In the genomic region with DNA sequence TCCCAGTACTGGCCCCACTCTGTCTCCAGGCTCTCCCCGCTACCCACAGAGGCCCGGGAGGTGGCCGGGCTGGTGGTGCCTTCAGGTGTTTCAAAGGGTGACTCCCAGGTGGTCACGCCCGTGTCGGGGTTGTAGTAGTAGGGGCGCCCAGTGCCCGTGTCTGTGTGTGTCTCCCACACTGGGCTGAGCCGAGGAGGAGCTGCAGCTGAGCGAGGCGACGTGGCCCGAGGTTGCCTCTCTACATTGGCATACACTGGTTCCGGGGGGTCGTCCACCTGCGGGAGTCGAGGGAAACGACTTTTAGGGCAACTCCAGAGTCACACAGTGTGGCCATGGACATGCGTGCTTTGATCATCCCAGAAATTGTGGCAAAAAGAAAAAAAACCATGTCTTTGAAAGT, we compare ENCODE assay signal across 8 mouse cellular contexts. TPM values are rescaled to one million over a fixed set of nuclear protein-coding genes. Genes with fewer than 3 reads are reported as not detected.
DNase-seq lines count a peak whose midpoint lies in the region; ATAC-seq lines count a peak whose summit lies in the region.
"Had no signal": no experiment of that assay in that cellular context is flagged by ENCODE, and none has a peak within 500 bp of the region (broad histone marks: within the 10 kb centered on the region; RNA-seq: fewer than 3 reads in every experiment).

No protein-coding gene starts in this region.

- peak overlapping the region; percentile 14 for H3K4me3 ChIP-seq in lung, embryonic 15.5 days
- no peak overlapping the region for H3K4me3 ChIP-seq in hindbrain, embryonic 11.5 days (ENCODE audit: low read depth, low read length)
- H3K4me3 ChIP-seq in liver, embryonic 13.5 days (replicated peaks) = no peak overlapping the region; the same call in 1 of the 2 replicates
- H3K4me3 ChIP-seq in stomach, embryonic 16.5 days (replicated peaks; ENCODE audit: low read length) = peak overlapping the region; percentile 31

- no peak overlapping the region for H3K27ac ChIP-seq in lung, embryonic 15.5 days
- H3K27ac ChIP-seq in hindbrain, embryonic 11.5 days (ENCODE audit: low read depth, low read length) = no peak overlapping the region
- no peak overlapping the region for H3K27ac ChIP-seq in liver, embryonic 13.5 days
- H3K27ac ChIP-seq in stomach, embryonic 16.5 days (ENCODE audit: low read length) = peak overlapping the region; percentile 91

- intact Hi-C loops in left cerebral cortex, postnatal 10 days (cut with DNase I) = no loop called here

- no peak overlapping the region for H3K9ac ChIP-seq in lung, embryonic 15.5 days
- H3K9ac ChIP-seq in hindbrain, embryonic 11.5 days (ENCODE audit: low read depth, low read length) = no peak overlapping the region
- no peak overlapping the region for H3K9ac ChIP-seq in liver, embryonic 13.5 days
- peak overlapping the region; percentile 68 for H3K9ac ChIP-seq in stomach, embryonic 16.5 days (ENCODE audit: low read length)

- WGBS in lung, embryonic 15.5 days = 50% methylated on average over 19 of the region's 19 CpGs
- 62% methylated on average over 19 of the region's 19 CpGs for WGBS in hindbrain, embryonic 11.5 days
- 70% methylated on average over 19 of the region's 19 CpGs for WGBS in liver, embryonic 13.5 days (ENCODE audit: insufficient replicate concordance)
- WGBS in stomach, embryonic 16.5 days = 42% methylated on average over 19 of the region's 19 CpGs

- H3K4me2 ChIP-seq in lung, embryonic 15.5 days = peak overlapping the region; percentile 48
- peak overlapping the region; percentile 19 for H3K4me2 ChIP-seq in hindbrain, embryonic 11.5 days (replicated peaks; ENCODE audit: low read depth, low read length)
- H3K4me2 ChIP-seq in liver, embryonic 13.5 days = peak overlapping the region; percentile 46
- H3K4me2 ChIP-seq in stomach, embryonic 16.5 days (ENCODE audit: low read depth, low read length) = peak overlapping the region; percentile 59

- H3K4me1 ChIP-seq in lung, embryonic 15.5 days = peaks cover 11% of the 10 kb centered on the region
- H3K4me1 ChIP-seq in hindbrain, embryonic 11.5 days (replicated peaks; ENCODE audit: control insufficient read depth, insufficient read depth, low read length) = no peaks in the 10 kb centered on the region
- H3K4me1 ChIP-seq in liver, embryonic 13.5 days (replicated peaks) = peaks cover 16% of the 10 kb centered on the region
- H3K4me1 ChIP-seq in stomach, embryonic 16.5 days (ENCODE audit: control insufficient read depth, insufficient read depth, low read length) = peaks cover 16% of the 10 kb centered on the region

- DNase-seq in lung, postnatal 14 days = no peak
- DNase-seq in hindbrain, embryonic 11.5 days (ENCODE audit: low spot score) = no peak
- no peak for DNase-seq in liver, embryonic 13.5 days
- DNase-seq in left cerebral cortex, postnatal 10 days (ENCODE audit: extremely low spot score in 1 of 2, low spot score in 2 of 2) = no peak
- DNase-seq: layer of hippocampus, adult 9-11 months had no signal

- H3K27me3 ChIP-seq in lung, embryonic 15.5 days = no peaks in the 10 kb centered on the region
- H3K27me3 ChIP-seq in hindbrain, embryonic 11.5 days (ENCODE audit: control insufficient read depth, insufficient read depth, low read length) = no peaks in the 10 kb centered on the region
- no peaks in the 10 kb centered on the region for H3K27me3 ChIP-seq in liver, embryonic 13.5 days
- H3K27me3 ChIP-seq in stomach, embryonic 16.5 days (ENCODE audit: control insufficient read depth, insufficient read depth, low read length) = no peaks in the 10 kb centered on the region

- ATAC-seq in lung, embryonic 15.5 days (ENCODE audit: borderline replicate concordance, extremely low read depth, low FRiP score, low TSS enrichment) = no peak
- no peak for ATAC-seq in hindbrain, embryonic 11.5 days (ENCODE audit: low FRiP score)
- no peak for ATAC-seq in liver, embryonic 13.5 days (ENCODE audit: low read depth)
- ATAC-seq in stomach, embryonic 16.5 days (ENCODE audit: insufficient read depth, low FRiP score) = no peak
- no peak for ATAC-seq in megakaryocyte, adult 5-6 weeks (ENCODE audit: poor library complexity, severe bottlenecking)

- H3K36me3 ChIP-seq in lung, embryonic 15.5 days = no peaks in the 10 kb centered on the region
- no peaks in the 10 kb centered on the region for H3K36me3 ChIP-seq in hindbrain, embryonic 11.5 days (ENCODE audit: control insufficient read depth, insufficient read depth, low read length)
- H3K36me3 ChIP-seq in liver, embryonic 13.5 days = no peaks in the 10 kb centered on the region
- H3K36me3 ChIP-seq in stomach, embryonic 16.5 days (ENCODE audit: control insufficient read depth, insufficient read depth, low read length) = no peaks in the 10 kb centered on the region

- H3K9me3 ChIP-seq in lung, embryonic 15.5 days = no peaks in the 10 kb centered on the region
- H3K9me3 ChIP-seq in hindbrain, embryonic 11.5 days (ENCODE audit: control insufficient read depth, low read length) = no peaks in the 10 kb centered on the region
- H3K9me3 ChIP-seq in liver, embryonic 13.5 days (replicated peaks) = no peaks in the 10 kb centered on the region
- no peaks in the 10 kb centered on the region for H3K9me3 ChIP-seq in stomach, embryonic 16.5 days (replicated peaks; ENCODE audit: control insufficient read depth, low read length)

RNA-seq across cellular contexts. Expression of a gene that starts 23.4 kb away (rescaled TPM):
- 17.0 and 17.3 TPM in 2 replicates for polyA plus RNA-seq in lung, embryonic 15.5 days (2015; fragmentation: Nextera tagmentation; extraction: Ambion mirVana)
- polyA plus RNA-seq in hindbrain, embryonic 11.5 days (2014; fragmentation: Nextera tagmentation; extraction: Ambion mirVana) = 2.8 and 3.6 TPM in 2 replicates
- polyA plus RNA-seq in liver, embryonic 13.5 days (2015; fragmentation: Nextera tagmentation; extraction: Ambion mirVana) = 1.6 and 1.8 TPM in 2 replicates
- 19.1 and 22.0 TPM in 2 replicates for polyA plus RNA-seq in stomach, embryonic 16.5 days (2015; fragmentation: Nextera tagmentation; extraction: Ambion mirVana)
- total RNA-seq in left cerebral cortex, postnatal 10 days (2021) = 1 to 10 TPM; 7.6 to 8.6 TPM
- 20.1 and 20.5 TPM in 2 replicates for total RNA-seq in megakaryocyte, adult 5-6 weeks (2015)
- 20.1 and 21.9 TPM in 2 replicates for total RNA-seq in megakaryocyte, adult 5-6 weeks (2017)

Comparison
In these comparisons a context has a peak if more than half of its experiments do, and no peak if none do; other contexts are left out.
1. H3K4me3 ChIP-seq: peak in lung, embryonic 15.5 days (single experiment) and stomach, embryonic 16.5 days (single experiment); none in hindbrain, embryonic 11.5 days (single experiment) and liver, embryonic 13.5 days (single experiment).
2. Peak in every context shown above with its lines, with median percentiles within 50 percentile points of each other: H3K4me2 ChIP-seq.